ENCODE assay signal across 10 mouse cellular contexts in the genomic region with DNA sequence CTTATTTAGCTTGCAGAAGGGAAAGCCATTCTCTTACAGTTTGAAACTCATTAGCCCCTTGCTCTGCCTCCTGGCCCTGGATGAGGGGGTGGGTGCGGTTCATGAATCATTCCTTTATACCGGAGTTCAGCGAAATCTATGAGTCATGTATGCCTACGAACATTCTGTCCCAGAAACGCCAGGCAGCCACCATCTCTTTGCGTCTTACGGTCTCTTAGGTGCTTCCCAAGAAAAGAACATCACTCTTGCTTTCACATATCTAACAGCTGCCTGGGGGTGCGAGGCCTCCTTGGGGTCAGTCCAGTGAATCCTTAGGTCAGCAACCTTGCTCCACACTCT. TPM values are rescaled to one million over a fixed set of nuclear protein-coding genes. Genes with fewer than 3 reads are reported as not detected.
A peak's percentile ranks its signal among the peaks of the same experiment; 100 is the strongest.
DNase-seq lines count a peak whose midpoint lies in the region; ATAC-seq lines count a peak whose summit lies in the region.
"Had no signal": no experiment of that assay in that cellular context is flagged by ENCODE, and none has a peak within 500 bp of the region (broad histone marks: within the 10 kb centered on the region; RNA-seq: fewer than 3 reads in every experiment).

No protein-coding gene starts in this region.

- H3K4me3 ChIP-seq in neural tube, embryonic 15.5 days (replicated peaks) = no peak overlapping the region

- intact Hi-C loops in left cerebral cortex, postnatal 10 days (cut with DNase I) = no loop called here

- ATAC-seq in neural tube, embryonic 15.5 days (ENCODE audit: low FRiP score) = no peak

- no peak overlapping the region for H3K9ac ChIP-seq in neural tube, embryonic 15.5 days (replicated peaks)

- no peaks in the 10 kb centered on the region for H3K36me3 ChIP-seq in neural tube, embryonic 15.5 days

- WGBS in neural tube, embryonic 15.5 days = 53% methylated on average over 8 of the region's 8 CpGs

- H3K4me2 ChIP-seq in neural tube, embryonic 15.5 days = peak overlapping the region; percentile 9

- no peaks in the 10 kb centered on the region for H3K9me3 ChIP-seq in neural tube, embryonic 15.5 days (replicated peaks)

- peak; percentile 59 for DNase-seq in left cerebral cortex, adult 11 months (ENCODE audit: low spot score)
- no peak for DNase-seq in left cerebral cortex, postnatal 10 days (ENCODE audit: extremely low spot score in 1 of 2, low spot score in 2 of 2)
- DNase-seq in brain, adult 2 months (ENCODE audit: low read depth, low spot score) = peak; percentile 93
- DNase-seq in layer of hippocampus, postnatal 14 days (ENCODE audit: low spot score in 2 of 2) = peak; percentile 8 to 17
- DNase-seq in kidney, adult 18-20 months = no peak
- no peak for DNase-seq in cerebellum, adult 18-20 months
- no peak for DNase-seq in spleen, postnatal 14 days (ENCODE audit: low spot score in 2 of 2)
- DNase-seq: kidney, adult 8-10 months had no signal

- no peaks in the 10 kb centered on the region for H3K27me3 ChIP-seq in neural tube, embryonic 15.5 days (replicated peaks)

- no peak overlapping the region for H3K27ac ChIP-seq in neural tube, embryonic 15.5 days (replicated peaks)
- H3K27ac ChIP-seq: macrophage had no signal

- peaks cover 13% of the 10 kb centered on the region; the same call in 1 of the 2 replicates for H3K4me1 ChIP-seq in neural tube, embryonic 15.5 days

RNA-seq across cellular contexts. Expression of gene Sel1l, which starts 29.9 kb away (rescaled TPM):
- total RNA-seq in left cerebral cortex, postnatal 10 days (2021) = 100 to 1,000 TPM; 129 to 132 TPM
- 100 to 1,000 TPM; 145 to 159 TPM for total RNA-seq in layer of hippocampus, postnatal 14 days (2021)
- polyA plus RNA-seq in neural tube, embryonic 15.5 days (2015; fragmentation: Nextera tagmentation; extraction: Ambion mirVana) = 106 and 110 TPM in 2 replicates

Comparison
In these comparisons a context has a peak if more than half of its experiments do, and no peak if none do; other contexts are left out.
1. DNase-seq: peak in left cerebral cortex, adult 11 months (single experiment), brain, adult 2 months (single experiment) and layer of hippocampus, postnatal 14 days (2 of 2); none in left cerebral cortex, postnatal 10 days (0 of 2), kidney, adult 18-20 months (single experiment), cerebellum, adult 18-20 months (0 of 2) and spleen, postnatal 14 days (0 of 2).